Mouse (Mus musculus) forebrain, embryonic 16.5 days (tissue): ENCODE data around the gene Trappc6a. TPM values are rescaled to one million over a fixed set of nuclear protein-coding genes. Genes with fewer than 3 reads are reported as not detected.
A peak's percentile ranks its signal among the peaks of the same experiment; 100 is the strongest.

Experiments
- ATAC-seq: fragments of 200-750 bp; cut with Nextera tagmentation; 2 replicates; pipeline ENCODE4 v1.8.0; 2017; ENCODE audit warnings: mild to moderate bottlenecking, moderate library complexity
- H3K27ac ChIP-seq: fragments of 300-500 bp; sonication (generic); 2 replicates; pipeline ENCODE4 v1.5.1; 2014; ENCODE audit warnings: low read length, control low read depth
- H3K27me3 ChIP-seq: fragments of 300-500 bp; sonication (generic); replicated peaks from 2 replicates; pipeline ENCODE4 v1.6.1; 2014; ENCODE audit warnings: low read length; ENCODE audit not compliant: control insufficient read depth, insufficient read depth
- H3K36me3 ChIP-seq: fragments of 300-500 bp; sonication (generic); 2 replicates; pipeline ENCODE4 v1.6.1; 2014; ENCODE audit not compliant: control insufficient read depth, insufficient read depth
- H3K4me1 ChIP-seq: fragments of 300-500 bp; sonication (generic); replicated peaks from 2 replicates; pipeline ENCODE4 v1.6.1; 2014; ENCODE audit warnings: low read length; ENCODE audit not compliant: control insufficient read depth, insufficient read depth
- H3K4me2 ChIP-seq: fragments of 300-500 bp; sonication (generic); 2 replicates; pipeline ENCODE4 v1.6.1; 2014; ENCODE audit warnings: mild to moderate bottlenecking, low read length, control low read depth
- H3K4me3 ChIP-seq: fragments of 300-500 bp; sonication (generic); replicated peaks from 2 replicates; pipeline ENCODE4 v1.5.1; 2014; ENCODE audit warnings: mild to moderate bottlenecking, low read length, control low read depth
- H3K9ac ChIP-seq: fragments of 300-500 bp; sonication (generic); replicated peaks from 2 replicates; pipeline ENCODE4 v1.6.1; 2014; ENCODE audit warnings: low read depth, low read length, control low read depth
- H3K9me3 ChIP-seq: fragments of 300-500 bp; sonication (generic); 2 replicates; pipeline ENCODE4 v1.6.1; 2016; ENCODE audit warnings: low read length; ENCODE audit not compliant: control insufficient read depth
- WGBS: fragments of 180-500 bp; shearing (Covaris S2); extraction: QIAGEN DNeasy Blood & Tissue Kit; methylation state at CpG from one replicate; pipeline ENCODE4 v1.1.7; 2014; 5-methylcytosine and 5-hydroxymethylcytosine counted together
- polyA plus RNA-seq: library from polyadenylated mRNA; unstranded; fragments of >200 nt; fragmentation: Nextera tagmentation; extraction: Ambion mirVana; gene quantifications from 2 replicates; pipeline ENCODE4 v1.2.1, GENCODE M21; 2015

Gene Trappc6a
- polyA plus RNA-seq, 1 experiment from 2014 or later: 31.2 TPM

GRCm38 (mm10) chr7:19561765-19562642, 53.8 kb downstream of the Trappc6a start:
- peak; percentile 91 for ATAC-seq
- no peaks in the 10 kb centered on the region for H3K27me3 ChIP-seq
- peaks cover 43% of the 10 kb centered on the region for H3K4me1 ChIP-seq
- WGBS: under 1% methylated on average over 102 of the region's 102 CpGs
- H3K9me3 ChIP-seq: 0 out of 2 replicates have a peak, but pooled peaks cover 3% of the 10 kb centered on the region
- peak overlapping the region; percentile 97 for H3K4me2 ChIP-seq
- peak overlapping the region; percentile 96 for H3K27ac ChIP-seq
- peaks cover 12% of the 10 kb centered on the region for H3K36me3 ChIP-seq
- peak overlapping the region; percentile 98 for H3K4me3 ChIP-seq
- H3K9ac ChIP-seq: peak overlapping the region; percentile 92

- peak within 1 kb of the TSS; percentile 97 for H3K4me2 ChIP-seq
- WGBS: 1% methylated on average over 19 of the region's 19 CpGs
- H3K9me3 ChIP-seq: 0 out of 2 replicates have a peak, but pooled peaks cover 3% of the 10 kb centered on the region
- peaks cover 12% of the 10 kb centered on the region for H3K36me3 ChIP-seq
- peak within 1 kb of the TSS; percentile 96 for H3K27ac ChIP-seq
- H3K4me3 ChIP-seq: peak within 1 kb of the TSS; percentile 98
- no peaks in the 10 kb centered on the region for H3K27me3 ChIP-seq
- H3K9ac ChIP-seq: peak within 1 kb of the TSS; percentile 92
- peak; percentile 29; the same call in 1 of the 2 replicates for ATAC-seq
- peaks cover 38% of the 10 kb centered on the region for H3K4me1 ChIP-seq
These were observed 54.6 kb downstream of the Trappc6a start, which contains the start of gene Ppp1r37 for GRCm38 (mm10) chr7:19562643-19563410. Gene Ppp1r37, minus strand, starts transcription at chr7:19563076.

- H3K4me3 ChIP-seq: no peak overlapping the region
- H3K9me3 ChIP-seq: 0 out of 2 replicates have a peak, but pooled peaks cover 3% of the 10 kb centered on the region
- peaks cover 32% of the 10 kb centered on the region for H3K4me1 ChIP-seq
- no peak overlapping the region for H3K9ac ChIP-seq
- ATAC-seq: no peak
- no peak overlapping the region for H3K27ac ChIP-seq
- peaks cover 12% of the 10 kb centered on the region for H3K36me3 ChIP-seq
- 92% methylated on average over 3 of the region's 3 CpGs for whole genome bisulfite sequencing
- H3K4me2 ChIP-seq: no peak overlapping the region
- no peaks in the 10 kb centered on the region for H3K27me3 ChIP-seq
These were observed 55.7 kb downstream of the Trappc6a start for GRCm38 (mm10) chr7:19563884-19564283.

DNA sequence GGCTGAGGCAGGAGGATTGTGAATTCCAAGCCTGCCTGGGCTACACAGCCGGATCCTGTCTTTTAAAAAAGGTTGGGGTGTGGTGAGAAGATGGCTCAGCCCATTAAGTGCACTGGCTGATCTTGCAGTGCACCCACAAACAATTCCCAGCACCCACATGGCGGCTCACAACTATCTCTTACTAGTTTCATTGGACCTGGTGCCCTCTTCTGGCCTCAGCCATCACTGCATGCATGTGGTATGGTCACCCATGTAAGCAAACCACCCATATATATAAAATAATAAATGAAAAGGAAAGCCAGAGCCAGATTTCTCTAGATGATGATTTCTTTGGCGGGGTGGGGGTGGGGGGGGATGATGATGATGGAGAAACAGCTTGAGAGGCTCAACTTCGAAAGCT, 56.3 kb downstream of the Trappc6a start:
- Histone ChIP-seq H3K9ac (no peak overlapping the region), H3K4me1 (peaks cover 27% of the 10 kb centered on the region), H3K4me3 (no peak overlapping the region), H3K9me3 (0 out of 2 replicates have a peak, but pooled peaks cover 3% of the 10 kb centered on the region), H3K36me3 (peaks cover 12% of the 10 kb centered on the region), H3K27ac (no peak overlapping the region), H3K4me2 (no peak overlapping the region), H3K27me3 (no peaks in the 10 kb centered on the region)
- ATAC-seq: no peak
- 91% methylated on average over 4 of the region's 4 CpGs for WGBS

Other genes with a start within 250 kb of the Trappc6a start
- 38.0 and 40.3 TPM in 2 replicates for gene Vasp, start 236.6 kb upstream of the Trappc6a start, polyA plus RNA-seq
- gene Ppm1n, start 228.3 kb upstream of the Trappc6a start, polyA plus RNA-seq: 0.39 and 0.61 TPM in 2 replicates
- gene Rtn2, start 225.8 kb upstream of the Trappc6a start, polyA plus RNA-seq: 127 and 128 TPM in 2 replicates
- 0.05 and 0.10 TPM in 2 replicates for gene Fosb, start 198.3 kb upstream of the Trappc6a start, polyA plus RNA-seq
- 79.3 and 85.9 TPM in 2 replicates for gene Ercc1, start 163.6 kb upstream of the Trappc6a start, polyA plus RNA-seq
- 23.1 and 26.4 TPM in 2 replicates for gene Cd3eap, start 148.9 kb upstream of the Trappc6a start, polyA plus RNA-seq
- 3.0 and 3.6 TPM in 2 replicates for gene Ppp1r13l, start 148.6 kb upstream of the Trappc6a start, polyA plus RNA-seq
- 25.3 and 28.5 TPM in 2 replicates for gene Ercc2, start 126.4 kb upstream of the Trappc6a start, polyA plus RNA-seq
- 2.2 and 2.5 TPM in 2 replicates for gene Klc3, start 104.3 kb upstream of the Trappc6a start, polyA plus RNA-seq
- 0.22 and 0.66 TPM in 2 replicates for gene Ckm, start 103.6 kb upstream of the Trappc6a start, polyA plus RNA-seq
- 13.8 and 17.5 TPM in 2 replicates for gene Mark4, start 49.6 kb upstream of the Trappc6a start, polyA plus RNA-seq
- 0.11 and 0.19 TPM in 2 replicates for gene Exoc3l2, start 45.1 kb upstream of the Trappc6a start, polyA plus RNA-seq
- gene Bloc1s3, start within 50 bp of the Trappc6a start, polyA plus RNA-seq: 3.7 and 4.9 TPM in 2 replicates
- gene Nkpd1, start 9.4 kb downstream of the Trappc6a start, polyA plus RNA-seq: 0.81 and 0.90 TPM in 2 replicates
- 31.9 and 38.8 TPM in 2 replicates for gene Ppp1r37, start 54.7 kb downstream of the Trappc6a start, polyA plus RNA-seq
- gene Zfp296, start 68.9 kb downstream of the Trappc6a start, polyA plus RNA-seq: 0.26 TPM in 1 of 2 replicates, not detected in the other
- 120 and 124 TPM in 2 replicates for gene Gemin7, start 69.2 kb downstream of the Trappc6a start, polyA plus RNA-seq
- gene Clasrp, start 96.1 kb downstream of the Trappc6a start, polyA plus RNA-seq: 57.2 and 57.6 TPM in 2 replicates
- 3.9 and 4.5 TPM in 2 replicates for gene Relb, start 121.0 kb downstream of the Trappc6a start, polyA plus RNA-seq
- 91.2 and 92.5 TPM in 2 replicates for gene Clptm1, start 156.6 kb downstream of the Trappc6a start, polyA plus RNA-seq
- not detected in 2 replicates for gene Apoc2, start 169.5 kb downstream of the Trappc6a start, polyA plus RNA-seq
- gene Gm44805, start 173.0 kb downstream of the Trappc6a start, polyA plus RNA-seq: not detected in 2 replicates
- gene Apoc4, start 173.1 kb downstream of the Trappc6a start, polyA plus RNA-seq: not detected in 2 replicates
- 0.58 and 1.8 TPM in 2 replicates for gene Apoc1, start 184.3 kb downstream of the Trappc6a start, polyA plus RNA-seq
- gene Apoe, start 190.8 kb downstream of the Trappc6a start, polyA plus RNA-seq: 269 and 326 TPM in 2 replicates
- 109 TPM in 2 replicates for gene Tomm40, start 207.0 kb downstream of the Trappc6a start, polyA plus RNA-seq
- gene Nectin2, start 242.1 kb downstream of the Trappc6a start, polyA plus RNA-seq: 42.3 and 48.4 TPM in 2 replicates